Mouse (Mus musculus) heart, adult 2 months (tissue): ENCODE data around the gene Gm44511. TPM values are rescaled to one million over a fixed set of nuclear protein-coding genes. Genes with fewer than 3 reads are reported as not detected.
"Not testable (repeated sequence)": the region's sequence is repeated elsewhere in the genome, so short reads cannot be mapped to it uniquely, and the experiment has no call there.

Source experiments
- DNase-seq, 2 experiments: peaks; one replicate each; pipeline ENCODE4 v3.0.0; 2021
- H3K27ac ChIP-seq: fragments of 200-600 bp; 2 replicates; pipeline ENCODE4 v1.8.1; 2022
- H3K27me3 ChIP-seq: fragments of 200-500 bp; 2 replicates; pipeline ENCODE4 v1.6.1; 2012; ENCODE audit warnings: mild to moderate bottlenecking, low read length, inconsistent platforms, mixed read lengths; ENCODE audit not compliant: control insufficient read depth, insufficient read depth
- H3K36me3 ChIP-seq: fragments of 200-500 bp; 2 replicates; pipeline ENCODE4 v1.6.1; 2012; ENCODE audit warnings: low read length, inconsistent platforms; ENCODE audit not compliant: control insufficient read depth, insufficient read depth
- H3K4me1 ChIP-seq: fragments of 200-500 bp; 2 replicates; pipeline ENCODE4 v1.6.1; 2011; ENCODE audit warnings: low read length; ENCODE audit not compliant: control insufficient read depth, insufficient read depth
- H3K4me3 ChIP-seq: fragments of 200-600 bp; 2 replicates; pipeline ENCODE4 v1.8.1; 2022
- H3K79me2 ChIP-seq: fragments of 200-500 bp; replicated peaks from 2 replicates; pipeline ENCODE4 v1.6.1; 2012; ENCODE audit warnings: mild to moderate bottlenecking, inconsistent platforms, low read length, moderate library complexity, mixed read lengths; ENCODE audit not compliant: control insufficient read depth, insufficient read depth
- H3K9ac ChIP-seq: fragments of 200-500 bp; 2 replicates; pipeline ENCODE4 v1.6.1; 2012; ENCODE audit warnings: low read depth, mild to moderate bottlenecking, control low read depth, inconsistent platforms, low read length, mixed read lengths
- CTCF ChIP-seq: fragments of 200-600 bp; IDR thresholded peaks from 2 replicates; pipeline ENCODE4 v1.8.1; 2022; ENCODE audit warnings: antibody characterized with exemption, mild to moderate bottlenecking, moderate library complexity
- EP300 ChIP-seq: fragments of 200-500 bp; IDR thresholded peaks from 2 replicates; pipeline ENCODE4 v1.6.1; 2011; ENCODE audit warnings: low read depth, low read length, control low read depth; ENCODE audit not compliant: insufficient read depth
- POLR2A ChIP-seq: fragments of 200-500 bp; IDR thresholded peaks from 2 replicates; pipeline ENCODE4 v1.6.1; 2011; ENCODE audit warnings: mild to moderate bottlenecking, low read depth, low read length, control low read depth; ENCODE audit not compliant: insufficient read depth
- WGBS: fragments of 180-500 bp; shearing (Covaris S2); methylation state at CpG from one replicate; pipeline ENCODE4 v1.1.7; 2018; 5-methylcytosine and 5-hydroxymethylcytosine counted together
- intact Hi-C: fragments of 180-260 bp; cut with DNase I; formaldehyde crosslinking; loops from one replicate; pipeline ENCODE4 v1.15.1; 2025
- polyA plus RNA-seq: library from polyadenylated mRNA; depleted of rRNA; stranded (reverse); fragments of >200 nt; gene quantifications from 2 replicates; pipeline ENCODE4 v1.2.3, GENCODE M21; 2012
- total RNA-seq, 2 experiments: library from RNA; stranded (reverse); gene quantifications; 2 replicates each; pipeline ENCODE4 v1.2.3; 2021

Gene Gm44511
- total and polyA plus RNA-seq, 3 experiments = 0.86 TPM; not detected in 2

DNA sequence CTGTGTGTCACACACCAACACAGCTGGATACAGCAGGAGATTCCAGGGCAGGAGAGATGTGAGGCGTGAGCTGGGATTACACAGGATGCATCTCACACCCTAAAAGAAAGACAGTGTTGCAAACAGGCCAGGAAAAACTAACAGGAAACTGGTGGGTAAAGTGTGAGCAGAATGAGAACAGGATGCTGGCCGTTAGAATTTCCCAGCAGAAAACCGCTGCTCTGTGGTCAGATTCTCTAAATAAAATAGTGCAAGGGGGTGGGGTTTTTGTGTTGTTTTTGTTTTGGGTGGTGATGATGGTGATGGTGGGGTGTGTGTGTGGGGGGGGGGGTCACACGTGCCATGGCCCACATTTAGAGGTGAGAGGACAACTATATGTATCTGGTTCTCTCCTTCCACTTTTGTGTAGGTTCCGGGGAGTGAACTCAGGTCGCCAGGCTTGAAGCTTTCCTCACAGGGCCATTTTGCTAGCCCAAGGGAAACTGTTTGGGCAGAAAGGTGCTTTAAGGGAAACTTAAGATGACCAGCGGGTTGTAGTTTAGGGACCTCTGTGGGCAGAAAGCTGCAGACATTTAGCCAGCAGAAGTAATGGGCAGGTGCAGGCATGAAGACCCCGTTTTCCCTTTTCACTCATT lies 29.7 kb downstream of the Gm44511 start:
- Histone ChIP-seq H3K4me3 (no peak overlapping the region), H3K4me1 (no peaks in the 10 kb centered on the region), H3K79me2 (no peaks in the 10 kb centered on the region), H3K27me3 (no peaks in the 10 kb centered on the region), H3K36me3 (no peaks in the 10 kb centered on the region), H3K9ac (no peak overlapping the region), H3K27ac (no peak overlapping the region)
- 68% methylated on average over 8 of the region's 8 CpGs for WGBS
- no peak for DNase-seq
- intact Hi-C loops = no loop called here
- no peak for TF ChIP-seq CTCF

DNA sequence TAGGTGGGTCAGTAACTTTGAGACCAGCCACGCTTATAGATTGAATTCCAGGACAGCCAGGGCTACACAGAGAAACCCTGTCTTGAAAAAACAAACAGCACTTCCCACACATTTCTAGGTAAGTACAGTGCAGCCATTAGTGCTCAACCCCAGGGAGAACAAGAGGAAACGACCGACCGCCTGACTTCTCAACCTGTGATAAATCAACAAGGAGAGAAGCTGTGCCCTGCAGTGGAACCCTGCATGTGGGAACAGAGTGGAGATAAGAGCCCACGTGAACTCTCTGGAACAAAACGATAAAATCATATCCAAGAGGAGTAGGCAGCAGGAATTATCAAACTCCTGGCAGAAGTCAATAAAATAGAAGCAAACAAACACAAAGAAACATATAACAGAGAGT lies 32.4 kb downstream of the Gm44511 start:
- Histone ChIP-seq H3K79me2 (no peaks in the 10 kb centered on the region), H3K9ac (no peak overlapping the region), H3K27me3 (no peaks in the 10 kb centered on the region), H3K36me3 (no peaks in the 10 kb centered on the region), H3K4me1 (no peaks in the 10 kb centered on the region), H3K4me3 (no peak overlapping the region), H3K27ac (no peak overlapping the region)
- 25% methylated on average over 6 of the region's 6 CpGs for WGBS
- TF ChIP-seq EP300 = no peak
- TF ChIP-seq CTCF = no peak
- no peak for TF ChIP-seq POLR2A
- intact Hi-C loops = no loop called here
- DNase-seq = no peak

DNA sequence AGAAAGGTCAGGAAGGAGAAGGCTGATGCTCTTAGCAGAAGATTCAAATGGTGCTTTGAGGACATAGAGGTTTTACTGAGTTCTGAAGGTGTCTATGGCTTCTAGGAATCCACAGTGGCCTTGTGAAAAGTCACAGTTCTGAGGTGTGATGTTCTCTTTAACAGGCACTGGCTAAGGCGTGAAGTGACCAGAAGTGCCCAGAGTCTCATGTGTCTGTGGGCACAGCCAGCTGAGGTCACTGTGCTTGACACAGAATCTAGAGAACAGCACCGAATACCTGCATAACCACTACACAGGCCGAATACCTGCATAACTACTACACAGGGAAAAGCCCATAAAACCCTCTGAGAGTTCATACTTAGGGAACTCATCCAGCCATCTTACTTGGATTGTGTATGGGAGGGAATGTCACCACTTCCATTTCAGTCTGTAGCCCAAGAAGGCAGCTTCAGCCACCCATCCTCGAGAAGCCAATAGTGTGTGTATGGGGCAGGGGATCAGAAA lies 35.6 kb downstream of the Gm44511 start:
- H3K27ac ChIP-seq, DNase-seq, H3K4me1 ChIP-seq, H3K36me3 ChIP-seq, H3K9ac ChIP-seq, H3K4me3 ChIP-seq, H3K27me3 ChIP-seq, intact Hi-C loops, H3K79me2 ChIP-seq: not testable (repeated sequence)
- 79% methylated on average over 4 of the region's 4 CpGs for WGBS

DNA sequence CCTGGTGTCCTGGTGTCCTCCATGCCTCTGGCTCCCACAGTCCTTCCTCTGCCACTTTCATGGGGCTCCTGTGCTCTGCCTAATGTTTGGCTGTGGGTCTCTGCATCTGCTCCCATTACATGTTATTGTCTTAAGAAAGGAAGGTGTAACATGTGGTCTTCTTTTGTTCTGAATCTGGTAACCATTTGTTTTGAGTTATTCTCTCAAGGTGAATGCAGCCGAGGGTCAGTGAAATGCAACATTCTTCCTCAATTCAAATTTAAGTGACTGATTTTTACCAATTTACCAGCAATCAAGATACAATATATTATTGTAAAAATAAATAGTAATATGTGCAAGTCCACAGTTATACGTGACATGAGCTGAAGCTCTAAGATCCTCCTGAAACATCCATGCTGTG lies 37.0 kb downstream of the Gm44511 start, which contains the start of gene Klrb1c:
TSS of gene Klrb1c (minus strand) at position 101 of the 400 bp plus-strand sequence.
- H3K4me1 ChIP-seq = no peaks in the 10 kb centered on the region
- H3K27me3 ChIP-seq = no peaks in the 10 kb centered on the region
- no peaks in the 10 kb centered on the region for H3K79me2 ChIP-seq
- no peak within 1 kb of the TSS for H3K27ac ChIP-seq
- H3K4me3 ChIP-seq = no peak within 1 kb of the TSS
- H3K36me3 ChIP-seq = no peaks in the 10 kb centered on the region
- intact Hi-C loops = no loop called here
- TF ChIP-seq POLR2A = no peak
- no peak within 1 kb of the TSS for H3K9ac ChIP-seq
- 96% methylated on average over 2 of the region's 2 CpGs for WGBS
- no peak for DNase-seq

DNA sequence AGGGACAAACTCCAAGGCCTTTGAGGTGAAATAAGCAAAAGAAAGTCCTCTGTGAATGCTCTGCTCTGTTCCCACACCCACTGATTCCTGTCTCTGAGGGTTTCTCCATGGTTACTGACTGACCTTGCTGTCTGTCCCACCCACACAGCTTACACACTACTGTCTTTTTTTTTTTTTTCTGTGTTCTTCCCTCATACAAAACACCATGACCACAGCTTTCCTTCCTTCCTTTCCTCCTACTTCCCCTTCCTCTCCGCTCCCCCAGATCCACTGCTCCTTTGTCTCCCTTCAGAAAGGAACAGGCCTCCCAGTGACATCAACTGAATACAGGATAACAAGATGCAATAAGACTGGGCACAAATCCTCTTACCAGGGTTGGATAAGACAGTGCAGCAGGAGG lies 37.6 kb downstream of the Gm44511 start:
- H3K27me3 ChIP-seq = no peaks in the 10 kb centered on the region
- no peaks in the 10 kb centered on the region for H3K4me1 ChIP-seq
- intact Hi-C loops = no loop called here
- no peaks in the 10 kb centered on the region for H3K79me2 ChIP-seq
- no peak overlapping the region for H3K27ac ChIP-seq
- DNase-seq = no peak
- H3K9ac ChIP-seq = no peak overlapping the region
- 68% methylated on average over 1 of the region's 1 CpGs for WGBS
- TF ChIP-seq EP300 (no peak), POLR2A (no peak), CTCF (no peak)
- H3K36me3 ChIP-seq = no peaks in the 10 kb centered on the region
- H3K4me3 ChIP-seq = no peak overlapping the region

DNA sequence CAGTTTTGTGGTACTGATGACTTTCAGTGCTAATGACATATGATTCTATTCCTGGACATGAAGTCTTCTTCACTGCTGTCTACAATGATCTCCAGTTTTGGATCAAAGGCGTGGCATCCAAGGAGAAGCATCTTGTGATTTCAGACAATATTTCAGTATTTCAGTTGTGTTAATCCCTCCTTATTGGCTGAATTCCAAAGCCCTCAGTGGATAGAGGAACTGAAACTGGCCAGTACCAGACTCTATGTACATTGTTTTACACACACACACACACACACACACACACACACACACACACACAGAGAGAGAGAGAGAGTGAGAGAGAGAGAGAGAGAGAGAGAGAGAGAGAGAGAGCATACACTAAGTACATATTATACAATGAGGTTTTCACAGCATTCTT lies 39.7 kb downstream of the Gm44511 start:
- H3K4me3 ChIP-seq, H3K79me2 ChIP-seq, DNase-seq, H3K36me3 ChIP-seq, H3K9ac ChIP-seq, H3K27ac ChIP-seq, H3K4me1 ChIP-seq, intact Hi-C loops, H3K27me3 ChIP-seq: not testable (repeated sequence)
- WGBS = 91% methylated on average over 1 of the region's 1 CpGs
